ENCODE assay signal across 19 mouse cellular contexts in the genomic region with DNA sequence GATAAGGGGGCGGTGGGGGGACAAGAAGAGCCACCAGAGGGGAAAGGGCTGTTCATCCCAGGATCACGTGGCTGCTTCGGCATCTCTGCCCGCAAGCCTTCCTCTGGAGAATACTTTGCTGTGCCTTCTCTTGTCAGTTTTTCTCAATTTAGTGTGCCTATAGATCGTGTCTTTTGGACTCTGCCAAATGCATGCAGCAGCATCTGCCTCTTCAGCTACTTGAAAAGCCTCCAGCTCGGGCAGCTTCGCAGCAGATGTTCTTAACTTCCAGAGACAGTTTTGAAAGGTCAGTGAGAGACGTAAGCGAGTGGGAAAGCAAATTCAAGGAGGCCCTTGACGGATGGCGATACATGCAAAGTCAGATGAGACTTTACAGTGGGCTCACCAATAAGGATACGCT.
DNase-seq lines count a peak whose midpoint lies in the region; ATAC-seq and TF ChIP-seq lines count a peak whose summit lies in the region.
"Had no signal": no experiment of that assay in that cellular context is flagged by ENCODE, and none has a peak within 500 bp of the region (broad histone marks: within the 10 kb centered on the region; RNA-seq: fewer than 3 reads in every experiment).

No protein-coding gene starts in this region.

- H3K9ac ChIP-seq in midbrain, postnatal 0 days (replicated peaks; ENCODE audit: low read length, poor library complexity, severe bottlenecking), result no peak overlapping the region
- H3K9ac ChIP-seq in midbrain, embryonic 14.5 days (replicated peaks; ENCODE audit: low read length), result no peak overlapping the region
- H3K9ac ChIP-seq: forebrain, embryonic 12.5 days had no signal

- no peak for TF ChIP-seq CTCF in midbrain, postnatal 0 days (IDR thresholded peaks at IDR 0.05)

- H3K9me3 ChIP-seq in midbrain, postnatal 0 days (ENCODE audit: low read length), result no peaks in the 10 kb centered on the region
- H3K9me3 ChIP-seq in midbrain, embryonic 14.5 days (ENCODE audit: control insufficient read depth, low read length), result no peaks in the 10 kb centered on the region
- H3K9me3 ChIP-seq: forebrain, embryonic 12.5 days had no signal

- no peaks in the 10 kb centered on the region for H3K36me3 ChIP-seq in midbrain, postnatal 0 days (ENCODE audit: insufficient read depth, low read length)
- H3K36me3 ChIP-seq in midbrain, embryonic 14.5 days (ENCODE audit: control insufficient read depth, insufficient read depth, low read length), result no peaks in the 10 kb centered on the region
- H3K36me3 ChIP-seq: forebrain, embryonic 12.5 days had no signal

- no peaks in the 10 kb centered on the region for H3K4me1 ChIP-seq in midbrain, postnatal 0 days (ENCODE audit: insufficient read depth, low read length)
- H3K4me1 ChIP-seq in midbrain, embryonic 14.5 days (ENCODE audit: control insufficient read depth, insufficient read depth, low read length), result 0 out of 2 replicates have a peak, but pooled peaks cover 3% of the 10 kb centered on the region
- H3K4me1 ChIP-seq: forebrain, embryonic 12.5 days had no signal

- no peak overlapping the region for H3K4me3 ChIP-seq in midbrain, postnatal 0 days (ENCODE audit: low read depth, low read length)
- H3K4me3 ChIP-seq in midbrain, embryonic 14.5 days (replicated peaks; ENCODE audit: low read depth, low read length), result no peak overlapping the region
- H3K4me3 ChIP-seq: forebrain, embryonic 12.5 days had no signal

- peak; percentile 91 for ATAC-seq in frontal cortex, adult (ENCODE audit: low TSS enrichment)
- ATAC-seq in midbrain, postnatal 0 days (ENCODE audit: low FRiP score), result no peak
- ATAC-seq in midbrain, embryonic 14.5 days (ENCODE audit: low FRiP score, low TSS enrichment), result no peak

- DNase-seq in frontal cortex, postnatal 25 days (ENCODE audit: low spot score in 2 of 2), result no peak
- DNase-seq in midbrain, postnatal 0 days (ENCODE audit: low spot score), result peak; percentile 32
- DNase-seq in midbrain, embryonic 14.5 days, result no peak
- peak; percentile 21 for DNase-seq in layer of hippocampus, adult 9-10 months (ENCODE audit: low spot score)
- peak; percentile 77 for DNase-seq in telencephalon, adult 2 months (ENCODE audit: low read depth, low spot score)
- no peak for DNase-seq in cerebellum, adult 11 months
- DNase-seq: adrenal gland, postnatal 14 days; cerebellum, adult 2 months; cerebellum, postnatal 36 days; gastrocnemius, postnatal 10 days; heart, adult 18-20 months; kidney, adult 11 months; lung, adult 18-20 months; lung, postnatal 36 days; thymus, adult 18-20 months had no signal

- 73% methylated on average over 12 of the region's 12 CpGs for WGBS in midbrain, postnatal 0 days
- WGBS in midbrain, embryonic 14.5 days, result 73% methylated on average over 12 of the region's 12 CpGs

- no peaks in the 10 kb centered on the region for H3K27me3 ChIP-seq in midbrain, postnatal 0 days (ENCODE audit: insufficient read depth, low read length)
- no peaks in the 10 kb centered on the region for H3K27me3 ChIP-seq in midbrain, embryonic 14.5 days (ENCODE audit: control insufficient read depth, insufficient read depth, low read length)
- H3K27me3 ChIP-seq: CH12.LX; forebrain, embryonic 12.5 days had no signal

- H3K4me2 ChIP-seq in midbrain, postnatal 0 days (ENCODE audit: low read depth, low read length, poor library complexity, severe bottlenecking), result no peak overlapping the region
- no peak overlapping the region for H3K4me2 ChIP-seq in midbrain, embryonic 14.5 days (ENCODE audit: low read length)
- H3K4me2 ChIP-seq: forebrain, embryonic 12.5 days; liver, embryonic 11.5 days had no signal

- no peak overlapping the region for H3K27ac ChIP-seq in midbrain, postnatal 0 days (ENCODE audit: low read depth, low read length)
- H3K27ac ChIP-seq in midbrain, embryonic 14.5 days (replicated peaks; ENCODE audit: low read depth, low read length), result no peak overlapping the region
- H3K27ac ChIP-seq: forebrain, embryonic 12.5 days had no signal

Comparison
In these comparisons a context has a peak if more than half of its experiments do, and no peak if none do; other contexts are left out.
1. DNase-seq: peak in midbrain, postnatal 0 days (single experiment), layer of hippocampus, adult 9-10 months (single experiment) and telencephalon, adult 2 months (single experiment); none in frontal cortex, postnatal 25 days (0 of 2), midbrain, embryonic 14.5 days (single experiment) and cerebellum, adult 11 months (single experiment).